Mouse (Mus musculus) heart, embryonic 12.5 days (tissue): ENCODE measurements around the gene Larp1b. TPM values are rescaled to one million over a fixed set of nuclear protein-coding genes. Genes with fewer than 3 reads are reported as not detected.
"Not testable (repeated sequence)": the region's sequence is repeated elsewhere in the genome, so short reads cannot be mapped to it uniquely, and the experiment has no call there.

Source experiments
- ATAC-seq: fragments of 200-750 bp; cut with Nextera tagmentation; 2 replicates; pipeline ENCODE4 v1.8.0; 2017; ENCODE audit warnings: moderate TSS enrichment, moderate library complexity; ENCODE audit not compliant: insufficient number of reproducible peaks, low FRiP score
- H3K27ac ChIP-seq: fragments of 300-500 bp; sonication (generic); 2 replicates; pipeline ENCODE4 v1.5.1; 2016; ENCODE audit warnings: mild to moderate bottlenecking, moderate library complexity; ENCODE audit not compliant: poor library complexity, severe bottlenecking
- H3K27me3 ChIP-seq: fragments of 300-500 bp; sonication (generic); replicated peaks from 2 replicates; pipeline ENCODE4 v1.6.1; 2016; ENCODE audit warnings: mild to moderate bottlenecking, moderate library complexity
- H3K36me3 ChIP-seq: fragments of 300-500 bp; sonication (generic); 2 replicates; pipeline ENCODE4 v1.6.1; 2016; ENCODE audit warnings: mild to moderate bottlenecking, moderate library complexity
- H3K4me1 ChIP-seq: fragments of 300-500 bp; sonication (generic); replicated peaks from 2 replicates; pipeline ENCODE4 v1.6.1; 2016; ENCODE audit warnings: mild to moderate bottlenecking
- H3K4me2 ChIP-seq: fragments of 300-500 bp; sonication (generic); 2 replicates; pipeline ENCODE4 v1.6.1; 2016; ENCODE audit warnings: mild to moderate bottlenecking, moderate library complexity
- H3K4me3 ChIP-seq: fragments of 300-500 bp; sonication (generic); 2 replicates; pipeline ENCODE4 v1.5.1; 2016; ENCODE audit warnings: mild to moderate bottlenecking
- H3K9ac ChIP-seq: fragments of 300-500 bp; sonication (generic); 2 replicates; pipeline ENCODE4 v1.6.1; 2016; ENCODE audit warnings: mild to moderate bottlenecking, moderate library complexity
- H3K9me3 ChIP-seq: fragments of 300-500 bp; sonication (generic); replicated peaks from 2 replicates; pipeline ENCODE4 v1.6.1; 2016; ENCODE audit warnings: mild to moderate bottlenecking, moderate library complexity
- WGBS: fragments of 180-500 bp; shearing (Covaris S2); methylation state at CpG from one replicate; pipeline ENCODE4 v1.1.7; 2016; 5-methylcytosine and 5-hydroxymethylcytosine counted together
- polyA plus RNA-seq: library from polyadenylated mRNA; unstranded; fragments of >200 nt; fragmentation: Nextera tagmentation; extraction: Ambion mirVana; gene quantifications from 2 replicates; pipeline ENCODE4 v1.2.1, GENCODE M21; 2016

Larp1b gene
- 10.6 and 12.1 TPM in 2 replicates for polyA plus RNA-seq

GRCm38 (mm10) chr3:40949170-40949902, at the start of gene Larp1b:
Gene Larp1b, plus strand, starts transcription at chr3:40949828.
- H3K4me2 ChIP-seq, result peak within 1 kb of the TSS; percentile 99
- peak; percentile 96 for ATAC-seq
- peak within 1 kb of the TSS; percentile 98 for H3K9ac ChIP-seq
- H3K4me1 ChIP-seq, result 0 out of 2 replicates have a peak, but pooled peaks cover 3% of the 10 kb centered on the region
- H3K27me3 ChIP-seq, result 0 out of 2 replicates have a peak, but pooled peaks cover 4% of the 10 kb centered on the region
- peak within 1 kb of the TSS; percentile 94 for H3K27ac ChIP-seq
- peak within 1 kb of the TSS; percentile 99 for H3K4me3 ChIP-seq
- H3K36me3 ChIP-seq, result no peaks in the 10 kb centered on the region
- no peaks in the 10 kb centered on the region for H3K9me3 ChIP-seq
- under 1% methylated on average over 65 of the region's 66 CpGs for WGBS

GRCm38 (mm10) chr3:40902443-40902842, 47.2 kb upstream of the Larp1b start, which contains the start of gene 1700034I23Rik:
Gene 1700034I23Rik, minus strand, starts transcription at chr3:40902543.
- not testable (repeated sequence) for ATAC-seq, H3K27me3 ChIP-seq, H3K9me3 ChIP-seq, H3K4me3 ChIP-seq, H3K4me1 ChIP-seq, H3K9ac ChIP-seq, H3K27ac ChIP-seq, H3K36me3 ChIP-seq, H3K4me2 ChIP-seq
- WGBS, result 97% methylated on average over 8 of the region's 10 CpGs

GRCm38 (mm10) chr3:40938189-40938588, 11.4 kb upstream of the Larp1b start:
- Histone ChIP-seq H3K9me3 (no peaks in the 10 kb centered on the region; the same call in 1 of the 2 replicates), H3K4me2 (no peak overlapping the region), H3K36me3 (peaks cover 15% of the 10 kb centered on the region), H3K27me3 (no peaks in the 10 kb centered on the region), H3K27ac (no peak overlapping the region), H3K4me3 (no peak overlapping the region), H3K4me1 (no peaks in the 10 kb centered on the region), H3K9ac (no peak overlapping the region)
- WGBS, result 75% methylated on average over 5 of the region's 5 CpGs
- ATAC-seq, result no peak

GRCm38 (mm10) chr3:40938592-40938991, 11.0 kb upstream of the Larp1b start:
- 91% methylated on average over 4 of the region's 4 CpGs for WGBS
- no peaks in the 10 kb centered on the region for H3K27me3 ChIP-seq
- no peak overlapping the region for H3K27ac ChIP-seq
- peaks cover 11% of the 10 kb centered on the region for H3K36me3 ChIP-seq
- no peak overlapping the region for H3K9ac ChIP-seq
- no peaks in the 10 kb centered on the region for H3K4me1 ChIP-seq
- H3K4me2 ChIP-seq, result no peak overlapping the region
- no peak overlapping the region for H3K4me3 ChIP-seq
- ATAC-seq, result no peak
- H3K9me3 ChIP-seq, result no peaks in the 10 kb centered on the region; the same call in 1 of the 2 replicates

- H3K36me3 ChIP-seq, result peaks cover 6% of the 10 kb centered on the region
- ATAC-seq, result no peak
Observed at GRCm38 (mm10) chr3:40939019-40939418, 10.6 kb upstream of the Larp1b start.

GRCm38 (mm10) chr3:40949903-40950600, 424 bp downstream of the Larp1b start:
- Histone ChIP-seq H3K4me2 (peak overlapping the region; percentile 99), H3K4me1 (0 out of 2 replicates have a peak, but pooled peaks cover 3% of the 10 kb centered on the region), H3K27me3 (0 out of 2 replicates have a peak, but pooled peaks cover 4% of the 10 kb centered on the region), H3K36me3 (no peaks in the 10 kb centered on the region), H3K4me3 (peak overlapping the region; percentile 99), H3K9ac (peak overlapping the region; percentile 98), H3K9me3 (no peaks in the 10 kb centered on the region), H3K27ac (peak overlapping the region; percentile 94)
- under 1% methylated on average over 105 of the region's 118 CpGs for WGBS
- peak; percentile 2; the same call in 1 of the 2 replicates for ATAC-seq

More at GRCm38 (mm10) chr3:40939019-40939418, 10.6 kb upstream of the Larp1b start:
- no peak overlapping the region for H3K27ac ChIP-seq
- no peaks in the 10 kb centered on the region for H3K4me1 ChIP-seq
- H3K9ac ChIP-seq, result no peak overlapping the region
- H3K4me3 ChIP-seq, result no peak overlapping the region
- no peak overlapping the region for H3K4me2 ChIP-seq
- H3K9me3 ChIP-seq, result no peaks in the 10 kb centered on the region; the same call in 1 of the 2 replicates
- H3K27me3 ChIP-seq, result no peaks in the 10 kb centered on the region

GRCm38 (mm10) chr3:40950601-40951201, 1.1 kb downstream of the Larp1b start:
- Histone ChIP-seq H3K9ac (peak overlapping the region; percentile 98), H3K9me3 (no peaks in the 10 kb centered on the region), H3K27ac (peak overlapping the region; percentile 94), H3K4me2 (peak overlapping the region; percentile 99), H3K4me3 (peak overlapping the region; percentile 99), H3K36me3 (no peaks in the 10 kb centered on the region), H3K27me3 (0 out of 2 replicates have a peak, but pooled peaks cover 4% of the 10 kb centered on the region), H3K4me1 (0 out of 2 replicates have a peak, but pooled peaks cover 3% of the 10 kb centered on the region)
- ATAC-seq, result no peak
- under 1% methylated on average over 43 of the region's 43 CpGs for WGBS

- WGBS, result 10% methylated on average over 7 of the region's 7 CpGs
- peak overlapping the region; percentile 98 for H3K9ac ChIP-seq
- ATAC-seq, result no peak
- H3K4me2 ChIP-seq, result peak overlapping the region; percentile 99
- H3K4me1 ChIP-seq, result 0 out of 2 replicates have a peak, but pooled peaks cover 3% of the 10 kb centered on the region
- H3K36me3 ChIP-seq, result no peaks in the 10 kb centered on the region
- no peak overlapping the region for H3K27ac ChIP-seq
- H3K9me3 ChIP-seq, result no peaks in the 10 kb centered on the region
- H3K4me3 ChIP-seq, result peak overlapping the region; percentile 99
- 0 out of 2 replicates have a peak, but pooled peaks cover 4% of the 10 kb centered on the region for H3K27me3 ChIP-seq
Observed at GRCm38 (mm10) chr3:40951365-40951764, 1.7 kb downstream of the Larp1b start.

- Histone ChIP-seq H3K4me3 (no peak overlapping the region), H3K9ac (no peak overlapping the region), H3K4me1 (0 out of 2 replicates have a peak, but pooled peaks cover 3% of the 10 kb centered on the region), H3K4me2 (no peak overlapping the region), H3K27me3 (0 out of 2 replicates have a peak, but pooled peaks cover 4% of the 10 kb centered on the region), H3K36me3 (no peaks in the 10 kb centered on the region), H3K27ac (no peak overlapping the region), H3K9me3 (no peaks in the 10 kb centered on the region)
- ATAC-seq, result no peak
Observed at GRCm38 (mm10) chr3:40952606-40953005, 3.0 kb downstream of the Larp1b start.

GRCm38 (mm10) chr3:40954792-40955191, 5.2 kb downstream of the Larp1b start:
- ATAC-seq, result no peak
- Histone ChIP-seq H3K4me1 (0 out of 2 replicates have a peak, but pooled peaks cover 3% of the 10 kb centered on the region), H3K36me3 (no peaks in the 10 kb centered on the region), H3K27ac (no peak overlapping the region), H3K4me2 (no peak overlapping the region), H3K4me3 (no peak overlapping the region), H3K9ac (no peak overlapping the region), H3K27me3 (no peaks in the 10 kb centered on the region), H3K9me3 (no peaks in the 10 kb centered on the region)
- 68% methylated on average over 1 of the region's 1 CpGs for WGBS

GRCm38 (mm10) chr3:40958831-40959230, 9.2 kb downstream of the Larp1b start:
- H3K27me3 ChIP-seq, result no peaks in the 10 kb centered on the region
- no peak overlapping the region for H3K9ac ChIP-seq
- H3K9me3 ChIP-seq, result no peaks in the 10 kb centered on the region
- ATAC-seq, result no peak
- no peak overlapping the region for H3K4me2 ChIP-seq
- H3K36me3 ChIP-seq, result no peaks in the 10 kb centered on the region
- H3K4me1 ChIP-seq, result no peaks in the 10 kb centered on the region
- no peak overlapping the region for H3K4me3 ChIP-seq
- no peak overlapping the region for H3K27ac ChIP-seq
